Mouse (Mus musculus): ENCODE results near the gene Tsc2. TPM values are rescaled to one million over a fixed set of nuclear protein-coding genes. Genes with fewer than 3 reads are reported as not detected.

Tsc2 gene
- polyA plus RNA-seq, 1 experiment: 163 TPM

- Histone ChIP-seq H3K4me1 (replicated peaks; ENCODE audit: control insufficient read depth, insufficient read depth, low read length) (0 out of 2 replicates have a peak, but pooled peaks cover 4% of the 10 kb centered on the region), H3K27me3 (ENCODE audit: control insufficient read depth, insufficient read depth, low read length) (no peaks in the 10 kb centered on the region), H3K27ac (ENCODE audit: control insufficient read depth, insufficient read depth, low read length) (no peak overlapping the region), H3K36me3 (ENCODE audit: control insufficient read depth, insufficient read depth, low read length) (peaks cover 8% of the 10 kb centered on the region), H3K4me3 (ENCODE audit: control insufficient read depth, insufficient read depth, low read length) (no peak overlapping the region)
- TF ChIP-seq POLR2A (IDR thresholded peaks at IDR 0.05; ENCODE audit: control insufficient read depth, extremely low read depth, insufficient read depth, low read length, poor library complexity): no peak
- TF ChIP-seq CTCF (IDR thresholded peaks at IDR 0.05; ENCODE audit: borderline replicate concordance, control insufficient read depth, extremely low read depth, insufficient read depth, low read length, poor library complexity): no peak
- no peak for DNase-seq
- WGBS: 97% methylated on average over 4 of the region's 4 CpGs
These were observed 24.1 kb downstream of the Tsc2 start for GRCm38 (mm10) chr17:24608370-24608769.

GRCm38 (mm10) chr17:24604557-24604956 is 27.9 kb downstream of the Tsc2 start:
- DNase-seq: no peak
- TF ChIP-seq POLR2A (IDR thresholded peaks at IDR 0.05; ENCODE audit: control insufficient read depth, extremely low read depth, insufficient read depth, low read length, poor library complexity) (no peak), CTCF (IDR thresholded peaks at IDR 0.05; ENCODE audit: borderline replicate concordance, control insufficient read depth, extremely low read depth, insufficient read depth, low read length, poor library complexity) (no peak)
- H3K27ac ChIP-seq (ENCODE audit: control insufficient read depth, insufficient read depth, low read length): no peak overlapping the region
- peaks cover 8% of the 10 kb centered on the region for H3K36me3 ChIP-seq (ENCODE audit: control insufficient read depth, insufficient read depth, low read length)
- 95% methylated on average over 3 of the region's 3 CpGs for WGBS
- H3K4me1 ChIP-seq (replicated peaks; ENCODE audit: control insufficient read depth, insufficient read depth, low read length): 0 out of 2 replicates have a peak, but pooled peaks cover 4% of the 10 kb centered on the region
- H3K4me3 ChIP-seq (ENCODE audit: control insufficient read depth, insufficient read depth, low read length): no peak overlapping the region
- no peaks in the 10 kb centered on the region for H3K27me3 ChIP-seq (ENCODE audit: control insufficient read depth, insufficient read depth, low read length)

- 0 out of 2 replicates have a peak, but pooled peaks cover 4% of the 10 kb centered on the region for H3K4me1 ChIP-seq (replicated peaks; ENCODE audit: control insufficient read depth, insufficient read depth, low read length)
- WGBS: 44% methylated on average over 8 of the region's 8 CpGs
- H3K27ac ChIP-seq (ENCODE audit: control insufficient read depth, insufficient read depth, low read length): no peak overlapping the region
- no peak overlapping the region for H3K4me3 ChIP-seq (ENCODE audit: control insufficient read depth, insufficient read depth, low read length)
- no peak for DNase-seq
- TF ChIP-seq CTCF (IDR thresholded peaks at IDR 0.05; ENCODE audit: borderline replicate concordance, control insufficient read depth, extremely low read depth, insufficient read depth, low read length, poor library complexity) (no peak), POLR2A (IDR thresholded peaks at IDR 0.05; ENCODE audit: control insufficient read depth, extremely low read depth, insufficient read depth, low read length, poor library complexity) (no peak)
- H3K36me3 ChIP-seq (ENCODE audit: control insufficient read depth, insufficient read depth, low read length): peaks cover 8% of the 10 kb centered on the region
- H3K27me3 ChIP-seq (ENCODE audit: control insufficient read depth, insufficient read depth, low read length): no peaks in the 10 kb centered on the region
These were observed 28.5 kb downstream of the Tsc2 start for GRCm38 (mm10) chr17:24603961-24604360.

- DNase-seq: no peak
These were observed 31.9 kb downstream of the Tsc2 start for GRCm38 (mm10) chr17:24600502-24600901.

GRCm38 (mm10) chr17:24597989-24598388 is 34.4 kb downstream of the Tsc2 start:
- TF ChIP-seq POLR2A (IDR thresholded peaks at IDR 0.05; ENCODE audit: control insufficient read depth, extremely low read depth, insufficient read depth, low read length, poor library complexity) (no peak), CTCF (IDR thresholded peaks at IDR 0.05; ENCODE audit: borderline replicate concordance, control insufficient read depth, extremely low read depth, insufficient read depth, low read length, poor library complexity) (no peak)
- Histone ChIP-seq H3K27ac (ENCODE audit: control insufficient read depth, insufficient read depth, low read length) (no peak overlapping the region), H3K27me3 (ENCODE audit: control insufficient read depth, insufficient read depth, low read length) (no peaks in the 10 kb centered on the region), H3K36me3 (ENCODE audit: control insufficient read depth, insufficient read depth, low read length) (peaks cover 16% of the 10 kb centered on the region), H3K4me1 (replicated peaks; ENCODE audit: control insufficient read depth, insufficient read depth, low read length) (no peaks in the 10 kb centered on the region), H3K4me3 (ENCODE audit: control insufficient read depth, insufficient read depth, low read length) (no peak overlapping the region)
- no peak for DNase-seq
- 96% methylated on average over 3 of the region's 3 CpGs for WGBS

More at GRCm38 (mm10) chr17:24600502-24600901, 31.9 kb downstream of the Tsc2 start:
- Histone ChIP-seq H3K27me3 (ENCODE audit: control insufficient read depth, insufficient read depth, low read length) (no peaks in the 10 kb centered on the region), H3K4me3 (ENCODE audit: control insufficient read depth, insufficient read depth, low read length) (no peak overlapping the region), H3K36me3 (ENCODE audit: control insufficient read depth, insufficient read depth, low read length) (peaks cover 19% of the 10 kb centered on the region), H3K4me1 (replicated peaks; ENCODE audit: control insufficient read depth, insufficient read depth, low read length) (0 out of 2 replicates have a peak, but pooled peaks cover 4% of the 10 kb centered on the region), H3K27ac (ENCODE audit: control insufficient read depth, insufficient read depth, low read length) (no peak overlapping the region)
- 99% methylated on average over 4 of the region's 4 CpGs for WGBS
- no peak for TF ChIP-seq CTCF (IDR thresholded peaks at IDR 0.05; ENCODE audit: borderline replicate concordance, control insufficient read depth, extremely low read depth, insufficient read depth, low read length, poor library complexity)
- no peak for TF ChIP-seq POLR2A (IDR thresholded peaks at IDR 0.05; ENCODE audit: control insufficient read depth, extremely low read depth, insufficient read depth, low read length, poor library complexity)

GRCm38 (mm10) chr17:24596471-24597183 is 35.8 kb downstream of the Tsc2 start:
- TF ChIP-seq POLR2A (IDR thresholded peaks at IDR 0.05; ENCODE audit: control insufficient read depth, extremely low read depth, insufficient read depth, low read length, poor library complexity) (no peak), CTCF (IDR thresholded peaks at IDR 0.05; ENCODE audit: borderline replicate concordance, control insufficient read depth, extremely low read depth, insufficient read depth, low read length, poor library complexity) (no peak)
- Histone ChIP-seq H3K27ac (ENCODE audit: control insufficient read depth, insufficient read depth, low read length) (no peak overlapping the region), H3K27me3 (ENCODE audit: control insufficient read depth, insufficient read depth, low read length) (no peaks in the 10 kb centered on the region), H3K4me1 (replicated peaks; ENCODE audit: control insufficient read depth, insufficient read depth, low read length) (no peaks in the 10 kb centered on the region), H3K4me3 (ENCODE audit: control insufficient read depth, insufficient read depth, low read length) (no peak overlapping the region), H3K36me3 (ENCODE audit: control insufficient read depth, insufficient read depth, low read length) (peaks cover 16% of the 10 kb centered on the region)
- DNase-seq: no peak
- WGBS: 95% methylated on average over 19 of the region's 19 CpGs
